Mouse (Mus musculus): Measurements from ENCODE around the gene Nubp2. TPM values are rescaled to one million over a fixed set of nuclear protein-coding genes. Genes with fewer than 3 reads are reported as not detected.
A peak's percentile ranks its signal among the peaks of the same experiment; 100 is the strongest.

Nubp2 gene
- polyA plus RNA-seq, 1 experiment from 2014 or later: 63.5 TPM

DNA sequence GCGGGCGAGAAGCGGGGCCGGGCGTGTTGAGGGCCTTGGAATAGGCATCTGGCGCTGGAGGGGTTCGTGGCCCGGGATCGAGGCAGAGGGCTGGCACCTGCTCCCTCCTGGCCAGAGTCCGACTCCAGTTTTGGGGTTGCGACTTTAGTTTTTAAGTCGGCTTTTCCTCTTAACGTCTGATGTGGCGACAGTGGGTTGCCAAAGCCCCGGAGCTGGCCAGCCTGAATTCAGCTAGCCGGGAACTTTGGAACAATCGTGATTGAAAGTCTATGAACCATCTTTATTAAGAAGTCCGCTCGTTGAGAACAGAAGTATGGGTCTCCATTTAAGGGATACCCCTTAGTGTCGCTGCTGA lies 35.4 kb downstream of the Nubp2 start:
- WGBS: 2% methylated on average over 18 of the region's 20 CpGs
- H3K36me3 ChIP-seq: peaks cover 13% of the 10 kb centered on the region
- H3K27ac ChIP-seq: peak overlapping the region; percentile 53; the same call in 1 of the 2 replicates
- H3K4me1 ChIP-seq: peaks cover 13% of the 10 kb centered on the region
- peak overlapping the region; percentile 74 for H3K4me2 ChIP-seq (replicated peaks)
- peak overlapping the region; percentile 79 for H3K4me3 ChIP-seq
- peak overlapping the region; percentile 72 for H3K9ac ChIP-seq
- no peaks in the 10 kb centered on the region for H3K9me3 ChIP-seq (replicated peaks)
- no peak for ATAC-seq (ENCODE audit: low FRiP score)
- H3K27me3 ChIP-seq: peaks cover 5% of the 10 kb centered on the region; the same call in 1 of the 2 replicates

DNA sequence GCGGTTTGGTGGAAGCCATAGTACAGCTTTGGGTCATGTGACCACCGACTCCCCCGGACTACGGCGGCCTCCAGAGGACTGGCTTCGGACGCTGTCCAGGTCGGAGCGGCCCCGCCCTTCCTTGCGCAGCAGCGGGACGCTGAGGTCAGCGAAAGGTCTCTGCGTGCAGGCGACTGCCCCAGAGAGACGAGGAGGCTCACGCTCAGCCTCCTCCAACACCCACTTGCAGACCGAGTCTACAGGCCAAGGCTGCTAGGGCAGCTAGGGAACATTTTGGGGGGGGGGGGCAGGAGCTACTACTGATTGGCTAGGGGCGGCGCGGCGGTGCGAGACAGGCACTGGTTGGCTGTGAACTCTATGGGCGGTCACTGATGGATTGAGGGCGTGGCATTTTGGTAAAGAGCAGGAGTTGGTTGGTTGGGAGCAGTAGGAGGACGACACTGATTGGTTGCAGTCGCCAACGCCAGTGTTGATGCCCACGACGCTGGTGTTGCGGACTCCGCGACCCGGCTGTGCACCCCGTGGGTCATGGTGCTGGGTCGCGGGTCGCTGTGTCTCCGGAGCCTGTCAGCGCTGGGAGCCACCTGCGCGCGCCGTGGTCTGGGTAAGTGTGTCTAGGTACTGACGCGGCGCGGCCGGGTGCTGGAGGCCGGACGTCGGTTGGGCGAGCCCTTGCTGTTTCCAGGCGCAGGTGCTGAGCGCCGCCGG lies 35.9 kb downstream of the Nubp2 start, which contains the start of gene Fahd1:
Gene Fahd1, minus strand, starts transcription at position 300 of the 708 bp plus-strand sequence.
- Histone ChIP-seq H3K27ac (peak within 1 kb of the TSS; percentile 93), H3K9ac (peak within 1 kb of the TSS; percentile 75), H3K4me2 (replicated peaks) (peak within 1 kb of the TSS; percentile 74), H3K27me3 (peaks cover 8% of the 10 kb centered on the region; the same call in 1 of the 2 replicates), H3K4me1 (peaks cover 13% of the 10 kb centered on the region), H3K4me3 (peak within 1 kb of the TSS; percentile 79), H3K36me3 (peaks cover 13% of the 10 kb centered on the region), H3K9me3 (replicated peaks) (no peaks in the 10 kb centered on the region)
- ATAC-seq (ENCODE audit: low FRiP score): peak; percentile 100
- WGBS: under 1% methylated on average over 54 of the region's 58 CpGs

DNA sequence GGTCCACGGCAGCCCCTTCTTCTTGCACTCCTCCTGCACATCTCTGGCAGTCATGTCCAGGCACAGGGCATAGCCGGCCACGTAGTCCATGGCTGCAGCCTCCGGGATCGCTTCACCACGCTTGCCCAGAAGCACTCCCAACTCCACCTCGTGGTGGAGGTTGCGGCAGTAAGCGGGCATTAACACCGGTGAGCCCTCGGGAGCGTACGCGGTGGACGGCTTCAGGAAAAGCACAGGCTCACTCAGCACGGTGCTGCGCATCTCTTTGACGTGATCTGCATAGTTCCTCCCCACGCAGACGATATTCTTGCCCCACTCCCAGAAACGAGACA lies 36.5 kb downstream of the Nubp2 start:
- Histone ChIP-seq H3K4me1 (peaks cover 13% of the 10 kb centered on the region), H3K27ac (peak overlapping the region; percentile 93), H3K4me3 (peak overlapping the region; percentile 79), H3K9me3 (replicated peaks) (no peaks in the 10 kb centered on the region), H3K9ac (peak overlapping the region; percentile 75), H3K36me3 (peaks cover 13% of the 10 kb centered on the region), H3K27me3 (peaks cover 8% of the 10 kb centered on the region; the same call in 1 of the 2 replicates), H3K4me2 (replicated peaks) (peak overlapping the region; percentile 74)
- ATAC-seq (ENCODE audit: low FRiP score): peak; percentile 74
- WGBS: under 1% methylated on average over 21 of the region's 21 CpGs

DNA sequence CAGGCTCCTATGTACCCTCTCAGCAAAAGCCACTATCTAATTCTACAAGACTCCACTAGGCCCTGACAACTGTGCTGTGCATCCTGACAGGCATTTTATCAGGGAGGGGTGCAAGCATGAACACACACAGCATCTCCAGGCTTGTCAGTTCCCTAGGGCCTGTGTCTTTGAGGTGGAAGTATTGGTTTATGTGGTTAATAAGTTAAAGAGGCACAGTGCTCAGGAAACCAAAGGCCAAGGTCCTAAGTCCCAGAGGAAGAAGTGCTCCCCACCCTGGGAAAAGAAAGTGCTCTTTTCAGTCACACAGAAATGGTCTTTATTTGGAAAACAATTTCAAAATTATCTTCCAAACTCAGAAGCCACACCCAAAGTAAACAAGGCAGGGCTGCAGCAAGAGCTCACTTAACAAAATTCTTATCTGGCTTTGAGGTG lies 37.5 kb downstream of the Nubp2 start:
- Histone ChIP-seq H3K4me1 (peaks cover 13% of the 10 kb centered on the region), H3K36me3 (peaks cover 9% of the 10 kb centered on the region), H3K9me3 (replicated peaks) (no peaks in the 10 kb centered on the region), H3K4me3 (no peak overlapping the region; the same call in 1 of the 2 replicates), H3K27me3 (peaks cover 17% of the 10 kb centered on the region), H3K27ac (no peak overlapping the region), H3K9ac (no peak overlapping the region), H3K4me2 (replicated peaks) (peak overlapping the region; percentile 74)
- no peak for ATAC-seq (ENCODE audit: low FRiP score)

DNA sequence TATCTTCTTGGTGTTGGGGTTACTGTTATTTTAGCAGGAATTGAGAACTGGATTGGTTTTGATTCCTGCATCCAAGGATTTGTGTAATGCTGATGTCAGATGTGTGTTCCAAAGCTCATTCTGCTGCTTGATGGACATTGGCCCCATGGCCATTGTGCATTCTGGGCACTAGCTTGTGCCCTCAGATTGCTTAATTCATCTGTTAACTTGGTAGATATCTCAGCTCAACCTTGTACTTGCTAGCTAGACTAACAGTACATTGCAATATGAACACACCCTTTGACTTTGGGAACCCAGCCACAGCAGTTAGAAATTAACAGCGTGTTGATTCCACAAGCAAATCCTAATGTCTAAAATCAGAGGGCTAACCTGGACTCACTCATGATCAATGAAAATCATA lies 38.8 kb downstream of the Nubp2 start:
- no peak overlapping the region for H3K4me2 ChIP-seq (replicated peaks)

DNA sequence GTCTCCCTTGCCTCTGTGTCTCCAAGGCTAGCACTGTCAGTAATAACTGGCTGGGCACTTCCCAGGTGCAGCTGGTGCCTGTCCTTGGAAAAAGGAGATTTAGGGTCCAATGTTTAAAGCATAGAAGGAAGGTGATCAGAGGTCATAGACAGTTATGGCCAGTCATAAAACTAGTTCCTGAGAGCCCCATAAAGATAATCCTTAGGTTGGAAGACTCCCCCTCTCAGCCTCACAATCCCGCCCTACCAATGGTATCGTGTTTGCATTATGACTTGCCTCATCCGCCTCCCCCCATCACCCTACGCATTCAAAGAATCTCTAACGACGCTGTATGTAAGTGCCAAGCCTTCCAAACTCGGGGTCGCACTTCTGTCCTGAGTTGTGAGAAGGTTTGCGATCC lies 41.6 kb downstream of the Nubp2 start:
- Histone ChIP-seq H3K9ac (no peak overlapping the region), H3K4me1 (peaks cover 6% of the 10 kb centered on the region), H3K4me3 (no peak overlapping the region), H3K4me2 (replicated peaks) (no peak overlapping the region), H3K36me3 (no peaks in the 10 kb centered on the region), H3K27ac (no peak overlapping the region), H3K9me3 (replicated peaks) (no peaks in the 10 kb centered on the region), H3K27me3 (peaks cover 14% of the 10 kb centered on the region)
- ATAC-seq (ENCODE audit: low FRiP score): no peak
- WGBS: 53% methylated on average over 9 of the region's 9 CpGs

More for the DNA sequence above, 38.8 kb downstream of the Nubp2 start:
- H3K9me3 ChIP-seq (replicated peaks): no peaks in the 10 kb centered on the region
- H3K4me3 ChIP-seq: no peak overlapping the region
- no peak for ATAC-seq (ENCODE audit: low FRiP score)
- H3K36me3 ChIP-seq: no peaks in the 10 kb centered on the region
- H3K27ac ChIP-seq: no peak overlapping the region
- peaks cover 13% of the 10 kb centered on the region for H3K4me1 ChIP-seq
- 100% methylated on average over 1 of the region's 1 CpGs for WGBS
- H3K27me3 ChIP-seq: peaks cover 17% of the 10 kb centered on the region
- no peak overlapping the region for H3K9ac ChIP-seq

DNA sequence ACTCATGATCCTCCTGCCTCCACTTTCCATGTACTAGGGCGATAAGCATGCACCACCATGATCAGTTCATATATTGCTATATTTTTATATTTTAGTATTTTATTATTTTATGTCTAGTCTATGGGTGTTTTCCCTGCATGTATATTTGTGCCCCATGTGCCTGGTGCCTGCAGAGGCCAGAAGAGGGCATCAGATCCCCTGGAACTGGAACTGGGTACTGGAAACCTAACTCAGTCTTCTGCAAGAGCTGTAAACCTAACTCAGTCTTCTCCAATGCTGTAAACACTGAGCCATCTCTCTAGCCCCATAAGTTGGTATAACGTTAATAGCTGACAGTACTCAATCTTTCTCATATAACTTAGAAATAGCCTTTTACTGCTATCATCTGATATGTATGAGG lies 43.5 kb downstream of the Nubp2 start:
- ATAC-seq (ENCODE audit: low FRiP score): no peak
- Histone ChIP-seq H3K36me3 (no peaks in the 10 kb centered on the region), H3K27ac (no peak overlapping the region), H3K4me2 (replicated peaks) (no peak overlapping the region), H3K4me3 (no peak overlapping the region), H3K27me3 (peaks cover 14% of the 10 kb centered on the region), H3K4me1 (no peaks in the 10 kb centered on the region), H3K9me3 (replicated peaks) (no peaks in the 10 kb centered on the region), H3K9ac (no peak overlapping the region)
- 55% methylated on average over 2 of the region's 2 CpGs for WGBS

DNA sequence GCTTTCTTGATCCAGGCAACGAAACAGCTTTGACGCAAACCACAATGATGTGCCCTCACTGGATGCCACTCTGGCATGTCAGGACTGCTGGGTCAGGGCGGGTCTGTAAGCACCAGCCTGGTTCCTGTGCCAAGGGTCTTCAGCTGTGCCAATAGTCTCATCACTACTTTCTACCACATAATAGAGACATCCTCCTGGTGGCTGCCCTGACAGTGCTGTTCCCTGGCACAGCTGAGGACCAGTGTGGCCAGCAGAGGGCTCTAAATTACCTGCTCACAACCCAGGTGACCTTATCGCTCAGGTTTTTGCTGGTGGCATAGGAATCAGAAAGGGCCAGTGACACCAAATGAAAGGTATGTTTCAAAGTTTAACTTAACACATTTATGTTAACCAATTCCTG lies 45.0 kb downstream of the Nubp2 start:
- ATAC-seq (ENCODE audit: low FRiP score): no peak

DNA sequence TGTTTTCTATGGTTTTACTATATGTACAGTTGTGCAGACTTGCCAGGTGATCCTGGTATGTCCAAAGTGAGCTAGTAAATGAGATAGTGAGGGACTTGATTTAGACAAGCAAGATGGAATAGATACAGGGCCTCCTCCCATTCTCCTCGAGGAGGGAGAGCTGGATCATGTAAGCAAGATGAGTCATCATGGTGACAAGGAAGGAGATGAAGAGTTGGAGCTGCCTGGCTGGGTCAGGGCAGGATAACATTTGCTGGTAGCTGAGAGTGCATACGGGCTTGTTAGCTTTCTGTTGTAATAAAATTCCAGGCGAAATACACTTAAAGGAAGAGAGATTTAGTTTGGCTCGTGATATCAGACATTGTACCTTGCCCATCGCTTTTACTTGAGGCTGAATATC lies 45.8 kb downstream of the Nubp2 start:
- no peaks in the 10 kb centered on the region for H3K36me3 ChIP-seq
- WGBS: 64% methylated on average over 5 of the region's 5 CpGs
- H3K4me1 ChIP-seq: no peaks in the 10 kb centered on the region
- no peak overlapping the region for H3K4me3 ChIP-seq
- H3K27me3 ChIP-seq: peaks cover 13% of the 10 kb centered on the region
- no peak overlapping the region for H3K4me2 ChIP-seq (replicated peaks)
- H3K9ac ChIP-seq: no peak overlapping the region
- H3K27ac ChIP-seq: no peak overlapping the region
- no peaks in the 10 kb centered on the region for H3K9me3 ChIP-seq (replicated peaks)
- ATAC-seq (ENCODE audit: low FRiP score): no peak

More for the DNA sequence above, 45.0 kb downstream of the Nubp2 start:
- 47% methylated on average over 4 of the region's 4 CpGs for WGBS
- Histone ChIP-seq H3K9ac (no peak overlapping the region), H3K27ac (no peak overlapping the region), H3K4me3 (no peak overlapping the region), H3K36me3 (no peaks in the 10 kb centered on the region), H3K27me3 (peaks cover 14% of the 10 kb centered on the region), H3K4me1 (no peaks in the 10 kb centered on the region), H3K4me2 (replicated peaks) (no peak overlapping the region), H3K9me3 (replicated peaks) (no peaks in the 10 kb centered on the region)

DNA sequence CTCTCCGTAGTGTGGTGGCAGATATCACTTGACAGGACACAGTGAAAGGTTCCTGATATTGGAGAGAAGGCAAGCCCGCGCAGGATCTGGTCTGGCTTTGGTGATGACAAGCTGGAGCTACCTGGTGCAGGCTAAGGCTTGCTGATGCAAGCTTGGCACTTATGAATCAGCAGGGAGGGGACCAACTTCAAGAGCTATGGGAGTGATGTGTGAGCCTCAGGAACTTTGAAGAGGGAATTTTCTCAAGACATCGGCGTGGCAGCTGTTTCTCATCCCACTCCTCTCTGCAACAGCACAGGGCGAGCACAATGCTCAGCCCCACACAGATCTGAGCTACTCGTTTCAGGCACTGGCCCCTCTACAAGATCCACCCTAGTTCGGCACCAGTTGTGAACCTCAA lies 46.3 kb downstream of the Nubp2 start, which contains the start of gene Hagh:
Gene Hagh, plus strand, starts transcription at position 302 of the 400 bp plus-strand sequence.
- H3K4me2 ChIP-seq (replicated peaks): no peak within 1 kb of the TSS
- H3K4me3 ChIP-seq: no peak within 1 kb of the TSS
- H3K4me1 ChIP-seq: no peaks in the 10 kb centered on the region
- H3K9ac ChIP-seq: no peak within 1 kb of the TSS
- 74% methylated on average over 8 of the region's 8 CpGs for WGBS
- no peaks in the 10 kb centered on the region for H3K9me3 ChIP-seq (replicated peaks)
- H3K27ac ChIP-seq: no peak within 1 kb of the TSS
- ATAC-seq (ENCODE audit: low FRiP score): no peak
- H3K36me3 ChIP-seq: no peaks in the 10 kb centered on the region
- peaks cover 11% of the 10 kb centered on the region for H3K27me3 ChIP-seq

Other genes with a start within 250 kb of the Nubp2 start
- 39.2 and 39.6 TPM in 2 replicates for gene Slc9a3r2, start 236.0 kb downstream of the Nubp2 start, polyA plus RNA-seq (2016; fragmentation: Nextera tagmentation; extraction: Ambion mirVana)
- not detected in 2 replicates for gene Npw, start 227.9 kb downstream of the Nubp2 start, polyA plus RNA-seq (2016; fragmentation: Nextera tagmentation; extraction: Ambion mirVana)
- gene Zfp598, start 216.7 kb downstream of the Nubp2 start, polyA plus RNA-seq (2016; fragmentation: Nextera tagmentation; extraction: Ambion mirVana): 23.0 and 25.2 TPM in 2 replicates
- gene Syngr3, start 196.4 kb downstream of the Nubp2 start, polyA plus RNA-seq (2016; fragmentation: Nextera tagmentation; extraction: Ambion mirVana): 30.6 and 32.1 TPM in 2 replicates
- 42.2 and 42.4 TPM in 2 replicates for gene Gfer, start 190.2 kb downstream of the Nubp2 start, polyA plus RNA-seq (2016; fragmentation: Nextera tagmentation; extraction: Ambion mirVana)
- 3.6 and 4.8 TPM in 2 replicates for gene Noxo1, start 190.1 kb downstream of the Nubp2 start, polyA plus RNA-seq (2016; fragmentation: Nextera tagmentation; extraction: Ambion mirVana)
- gene Tbl3, start 178.7 kb downstream of the Nubp2 start, polyA plus RNA-seq (2016; fragmentation: Nextera tagmentation; extraction: Ambion mirVana): 76.9 and 79.7 TPM in 2 replicates
- gene Rnf151, start 168.3 kb downstream of the Nubp2 start, polyA plus RNA-seq (2016; fragmentation: Nextera tagmentation; extraction: Ambion mirVana): 0.18 and 0.35 TPM in 2 replicates
- gene Rps2, start 168.2 kb downstream of the Nubp2 start, polyA plus RNA-seq (2016; fragmentation: Nextera tagmentation; extraction: Ambion mirVana): 795 and 841 TPM in 2 replicates
- 199 and 214 TPM in 2 replicates for gene Ndufb10, start 161.9 kb downstream of the Nubp2 start, polyA plus RNA-seq (2016; fragmentation: Nextera tagmentation; extraction: Ambion mirVana)
- gene Rpl3l, start 158.5 kb downstream of the Nubp2 start, polyA plus RNA-seq (2016; fragmentation: Nextera tagmentation; extraction: Ambion mirVana): not detected in 2 replicates
- 21.8 and 22.6 TPM in 2 replicates for gene Msrb1, start 149.7 kb downstream of the Nubp2 start, polyA plus RNA-seq (2016; fragmentation: Nextera tagmentation; extraction: Ambion mirVana)
- 2.5 and 4.8 TPM in 2 replicates for gene Hs3st6, start 133.4 kb downstream of the Nubp2 start, polyA plus RNA-seq (2016; fragmentation: Nextera tagmentation; extraction: Ambion mirVana)
- not detected in 2 replicates for gene Meiob, start 82.1 kb downstream of the Nubp2 start, polyA plus RNA-seq (2016; fragmentation: Nextera tagmentation; extraction: Ambion mirVana)
- gene Hagh, start 46.2 kb downstream of the Nubp2 start, polyA plus RNA-seq (2016; fragmentation: Nextera tagmentation; extraction: Ambion mirVana): 32.3 and 32.4 TPM in 2 replicates
- 18.6 and 20.9 TPM in 2 replicates for gene Fahd1, start 36.0 kb downstream of the Nubp2 start, polyA plus RNA-seq (2016; fragmentation: Nextera tagmentation; extraction: Ambion mirVana)
- 0.23 and 0.36 TPM in 2 replicates for gene Igfals, start 20.4 kb downstream of the Nubp2 start, polyA plus RNA-seq (2016; fragmentation: Nextera tagmentation; extraction: Ambion mirVana)
- 51.5 and 54.8 TPM in 2 replicates for gene Spsb3, start 294 bp upstream of the Nubp2 start, polyA plus RNA-seq (2016; fragmentation: Nextera tagmentation; extraction: Ambion mirVana)
- gene Eme2, start 8.7 kb upstream of the Nubp2 start, polyA plus RNA-seq (2016; fragmentation: Nextera tagmentation; extraction: Ambion mirVana): 39.3 and 45.5 TPM in 2 replicates
- 85.1 and 86.7 TPM in 2 replicates for gene Mrps34, start 8.8 kb upstream of the Nubp2 start, polyA plus RNA-seq (2016; fragmentation: Nextera tagmentation; extraction: Ambion mirVana)
- gene Nme3, start 10.2 kb upstream of the Nubp2 start, polyA plus RNA-seq (2016; fragmentation: Nextera tagmentation; extraction: Ambion mirVana): 49.8 and 50.4 TPM in 2 replicates
- gene Mapk8ip3, start 50.6 kb upstream of the Nubp2 start, polyA plus RNA-seq (2016; fragmentation: Nextera tagmentation; extraction: Ambion mirVana): 84.7 and 86.0 TPM in 2 replicates
- gene Jpt2, start 74.3 kb upstream of the Nubp2 start, polyA plus RNA-seq (2016; fragmentation: Nextera tagmentation; extraction: Ambion mirVana): 210 and 212 TPM in 2 replicates
- gene Cramp1l, start 129.4 kb upstream of the Nubp2 start, polyA plus RNA-seq (2016; fragmentation: Nextera tagmentation; extraction: Ambion mirVana): 13.8 and 13.9 TPM in 2 replicates
- gene Ift140, start 129.7 kb upstream of the Nubp2 start, polyA plus RNA-seq (2016; fragmentation: Nextera tagmentation; extraction: Ambion mirVana): 26.7 and 27.6 TPM in 2 replicates
- gene Tmem204, start 197.2 kb upstream of the Nubp2 start, polyA plus RNA-seq (2016; fragmentation: Nextera tagmentation; extraction: Ambion mirVana): 8.5 and 9.5 TPM in 2 replicates
- gene Telo2, start 229.6 kb upstream of the Nubp2 start, polyA plus RNA-seq (2016; fragmentation: Nextera tagmentation; extraction: Ambion mirVana): 42.5 and 43.2 TPM in 2 replicates
- not detected in 2 replicates for gene Ptx4, start 234.4 kb upstream of the Nubp2 start, polyA plus RNA-seq (2016; fragmentation: Nextera tagmentation; extraction: Ambion mirVana)
- gene Clcn7, start 247.0 kb upstream of the Nubp2 start, polyA plus RNA-seq (2016; fragmentation: Nextera tagmentation; extraction: Ambion mirVana): 24.4 and 26.9 TPM in 2 replicates

All from hindbrain, embryonic 12.5 days (tissue).